Comparison of ENCODE assay signal across 9 mouse cellular contexts in genomic region chr4:118265557-118265956, GRCm38 (mm10). TPM values are rescaled to one million over a fixed set of nuclear protein-coding genes. Genes with fewer than 3 reads are reported as not detected.
DNase-seq lines count a peak whose midpoint lies in the region; ATAC-seq lines count a peak whose summit lies in the region.
"Had no signal": no experiment of that assay in that cellular context is flagged by ENCODE, and none has a peak within 500 bp of the region (broad histone marks: within the 10 kb centered on the region; RNA-seq: fewer than 3 reads in every experiment).

No protein-coding gene starts in this region.

- H3K9ac ChIP-seq in heart, embryonic 14.5 days (ENCODE audit: low read length): peak overlapping the region; percentile 45
- peak overlapping the region; percentile 17 for H3K9ac ChIP-seq in forebrain, embryonic 13.5 days

- ATAC-seq in heart, embryonic 14.5 days (ENCODE audit: insufficient number of reproducible peaks, insufficient read depth, low FRiP score, low read depth): no peak
- peak; percentile 19 for ATAC-seq in forebrain, embryonic 13.5 days

- no peaks in the 10 kb centered on the region for H3K9me3 ChIP-seq in heart, embryonic 14.5 days (ENCODE audit: control insufficient read depth, low read length)
- no peaks in the 10 kb centered on the region for H3K9me3 ChIP-seq in forebrain, embryonic 13.5 days (replicated peaks)

- peaks cover 37 to 57% of the 10 kb centered on the region in 2 experiments for H3K4me1 ChIP-seq in heart, embryonic 14.5 days (ENCODE audit: control insufficient read depth in 2 of 2, insufficient read depth in 2 of 2, low read length in 2 of 2)
- peaks cover 54% of the 10 kb centered on the region for H3K4me1 ChIP-seq in forebrain, embryonic 13.5 days

- no peaks in the 10 kb centered on the region for H3K27me3 ChIP-seq in heart, embryonic 14.5 days (ENCODE audit: control insufficient read depth, insufficient read depth, low read length)
- no peaks in the 10 kb centered on the region for H3K27me3 ChIP-seq in forebrain, embryonic 13.5 days

- WGBS in heart, embryonic 14.5 days: 15% methylated on average over 13 of the region's 15 CpGs
- 13% methylated on average over 15 of the region's 15 CpGs for WGBS in forebrain, embryonic 13.5 days

- peak overlapping the region; percentile 50 to 78 for H3K27ac ChIP-seq in heart, embryonic 14.5 days (replicated peaks in 1 of 2; ENCODE audit: control insufficient read depth in 1 of 2, insufficient read depth in 1 of 2, low read depth in 2 of 2, low read length in 2 of 2)
- H3K27ac ChIP-seq in forebrain, embryonic 13.5 days: peak overlapping the region; percentile 88
- H3K27ac ChIP-seq: macrophage had no signal

- intact Hi-C loops in gastrocnemius, postnatal 36 days (cut with DNase I): no loop called here

- H3K4me3 ChIP-seq in heart, embryonic 14.5 days (ENCODE audit: control insufficient read depth in 1 of 2, insufficient read depth in 1 of 2, low read depth in 1 of 2, low read length in 2 of 2): no peak overlapping the region
- H3K4me3 ChIP-seq in forebrain, embryonic 13.5 days: no peak overlapping the region

- DNase-seq in heart, adult 9 months (ENCODE audit: low spot score in 2 of 2): no peak
- DNase-seq in adrenal gland, adult (ENCODE audit: inconsistent age in 2 of 2, low spot score in 1 of 2): peak; percentile 75 to 84
- peak; percentile 38 for DNase-seq in lung, postnatal 10 days
- no peak for DNase-seq in gastrocnemius, postnatal 36 days
- no peak for DNase-seq in cerebellum, adult 11-12 months
- DNase-seq in thymus, postnatal 0 days (ENCODE audit: low spot score): no peak

- H3K36me3 ChIP-seq in heart, embryonic 14.5 days (ENCODE audit: control insufficient read depth, insufficient read depth, low read length): peaks cover 30% of the 10 kb centered on the region; the same call in 1 of the 2 replicates
- peaks cover 57% of the 10 kb centered on the region for H3K36me3 ChIP-seq in forebrain, embryonic 13.5 days (ENCODE audit: poor library complexity, severe bottlenecking)

- peak overlapping the region; percentile 32 for H3K4me2 ChIP-seq in heart, embryonic 14.5 days (ENCODE audit: low read length)
- peak overlapping the region; percentile 8; the same call in 1 of the 2 replicates for H3K4me2 ChIP-seq in forebrain, embryonic 13.5 days

RNA-seq across cellular contexts. Expression of gene Ptprf, which starts 25.6 kb away (rescaled TPM):
- 19.6 and 19.7 TPM in 2 replicates for polyA plus RNA-seq in heart, embryonic 14.5 days (2014; fragmentation: Nextera tagmentation; extraction: Ambion mirVana)
- 62.9 and 76.1 TPM in 2 replicates for polyA plus RNA-seq in forebrain, embryonic 13.5 days (2015; fragmentation: Nextera tagmentation; extraction: Ambion mirVana)
- 1 to 10 TPM; 2.7 to 3.0 TPM for total RNA-seq in gastrocnemius, postnatal 36 days (2021)
- 32.2 and 33.7 TPM in 2 replicates for polyA plus RNA-seq in thymus, postnatal 0 days (2015; fragmentation: Nextera tagmentation; extraction: Ambion mirVana)

Comparison
In these comparisons a context has a peak if more than half of its experiments do, and no peak if none do; other contexts are left out.
1. DNase-seq: peak in adrenal gland, adult (2 of 2) and lung, postnatal 10 days (single experiment); none in heart, adult 9 months (0 of 2), gastrocnemius, postnatal 36 days (0 of 2), cerebellum, adult 11-12 months (single experiment) and thymus, postnatal 0 days (single experiment).